Mouse (Mus musculus) cortical plate, adult 2 months (tissue): ENCODE measurements around the gene Gcnt7.

Experiments used
- CTCF ChIP-seq: fragments of 200-500 bp; IDR thresholded peaks from 2 replicates; pipeline ENCODE4 v1.5.1; 2011; ENCODE audit warnings: mild to moderate bottlenecking, control low read depth, low read length; ENCODE audit not compliant: insufficient read depth; ENCODE audit errors: extremely low read depth
- POLR2A ChIP-seq: fragments of 200-500 bp; IDR thresholded peaks from 2 replicates; pipeline ENCODE4 v1.6.1; 2011; ENCODE audit warnings: mild to moderate bottlenecking, low read length, control low read depth; ENCODE audit not compliant: insufficient read depth; ENCODE audit errors: extremely low read depth

GRCm38 (mm10) chr2:172450640-172451039 lies 7.8 kb downstream of the Gcnt7 start:
- TF ChIP-seq CTCF = no peak
- no peak for TF ChIP-seq POLR2A
